Mouse (Mus musculus): Measurements from ENCODE around the gene Pcid2. TPM values are rescaled to one million over a fixed set of nuclear protein-coding genes. Genes with fewer than 3 reads are reported as not detected.

The Pcid2 gene
- polyA plus RNA-seq, 1 experiment from 2014 or later = 38.2 TPM

DNA sequence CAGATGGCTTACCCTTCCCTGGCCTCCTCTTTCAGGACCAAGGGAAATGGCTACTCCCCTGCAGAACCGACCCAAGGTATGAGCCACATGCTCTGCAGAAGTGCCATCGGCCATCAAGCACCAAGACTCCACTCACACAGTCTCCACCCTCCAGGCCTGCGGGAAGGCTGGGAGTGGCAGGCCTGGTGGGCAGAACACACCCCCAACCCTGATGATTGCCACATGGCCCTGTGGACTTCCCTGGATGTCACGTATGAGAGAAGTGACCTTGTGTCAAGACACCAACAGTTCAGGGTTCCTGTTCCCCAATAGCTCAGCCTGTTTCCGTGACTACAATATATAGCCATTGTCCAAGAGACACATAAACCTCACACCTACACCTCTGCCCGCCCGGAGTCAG, 68.2 kb downstream of the Pcid2 start, which contains the start of gene F10:
Gene F10 (plus strand): TSS at position 294 of the 400 bp plus-strand sequence.
- Histone ChIP-seq H3K9ac (ENCODE audit: low read length) (no peak within 1 kb of the TSS), H3K4me2 (ENCODE audit: low read length) (no peak within 1 kb of the TSS), H3K27ac (ENCODE audit: low read depth) (no peak within 1 kb of the TSS), H3K27me3 (replicated peaks; ENCODE audit: control insufficient read depth, insufficient read depth, low read length) (no peaks in the 10 kb centered on the region), H3K9me3 (ENCODE audit: control insufficient read depth, low read length) (no peaks in the 10 kb centered on the region), H3K4me1 (replicated peaks; ENCODE audit: control insufficient read depth, insufficient read depth, low read length) (no peaks in the 10 kb centered on the region), H3K4me3 (ENCODE audit: low read depth, low read length) (no peak within 1 kb of the TSS), H3K36me3 (ENCODE audit: control insufficient read depth, insufficient read depth, low read length) (no peaks in the 10 kb centered on the region)
- 72% methylated on average over 7 of the region's 7 CpGs for WGBS
- DNase-seq (ENCODE audit: low spot score) (no peak), ATAC-seq (replicated peaks; ENCODE audit: low FRiP score, low TSS enrichment, low read depth) (no peak)

- no peaks in the 10 kb centered on the region for H3K4me1 ChIP-seq (replicated peaks; ENCODE audit: control insufficient read depth, insufficient read depth, low read length)
- H3K27me3 ChIP-seq (replicated peaks; ENCODE audit: control insufficient read depth, insufficient read depth, low read length) = no peaks in the 10 kb centered on the region
- no peak overlapping the region for H3K9ac ChIP-seq (ENCODE audit: low read length)
- 92% methylated on average over 10 of the region's 10 CpGs for WGBS
- no peak overlapping the region for H3K4me3 ChIP-seq (ENCODE audit: low read depth, low read length)
- H3K27ac ChIP-seq (ENCODE audit: low read depth) = no peak overlapping the region
- no peak for DNase-seq (ENCODE audit: low spot score)
- no peak for ATAC-seq (replicated peaks; ENCODE audit: low FRiP score, low TSS enrichment, low read depth)
- H3K4me2 ChIP-seq (ENCODE audit: low read length) = no peak overlapping the region
- H3K36me3 ChIP-seq (ENCODE audit: control insufficient read depth, insufficient read depth, low read length) = no peaks in the 10 kb centered on the region
- no peaks in the 10 kb centered on the region for H3K9me3 ChIP-seq (ENCODE audit: control insufficient read depth, low read length)
Observed at GRCm38 (mm10) chr8:13036346-13036812, 68.9 kb downstream of the Pcid2 start.

- Histone ChIP-seq H3K4me3 (ENCODE audit: low read depth, low read length) (no peak overlapping the region), H3K27me3 (replicated peaks; ENCODE audit: control insufficient read depth, insufficient read depth, low read length) (no peaks in the 10 kb centered on the region), H3K36me3 (ENCODE audit: control insufficient read depth, insufficient read depth, low read length) (no peaks in the 10 kb centered on the region), H3K9me3 (ENCODE audit: control insufficient read depth, low read length) (no peaks in the 10 kb centered on the region), H3K4me2 (ENCODE audit: low read length) (no peak overlapping the region), H3K4me1 (replicated peaks; ENCODE audit: control insufficient read depth, insufficient read depth, low read length) (0 out of 2 replicates have a peak, but pooled peaks cover 4% of the 10 kb centered on the region), H3K9ac (ENCODE audit: low read length) (no peak overlapping the region), H3K27ac (ENCODE audit: low read depth) (no peak overlapping the region)
- no peak for DNase-seq (ENCODE audit: low spot score)
- 76% methylated on average over 5 of the region's 5 CpGs for WGBS
- no peak for ATAC-seq (replicated peaks; ENCODE audit: low FRiP score, low TSS enrichment, low read depth)
Observed at GRCm38 (mm10) chr8:13028482-13028881, 76.8 kb downstream of the Pcid2 start.

DNA sequence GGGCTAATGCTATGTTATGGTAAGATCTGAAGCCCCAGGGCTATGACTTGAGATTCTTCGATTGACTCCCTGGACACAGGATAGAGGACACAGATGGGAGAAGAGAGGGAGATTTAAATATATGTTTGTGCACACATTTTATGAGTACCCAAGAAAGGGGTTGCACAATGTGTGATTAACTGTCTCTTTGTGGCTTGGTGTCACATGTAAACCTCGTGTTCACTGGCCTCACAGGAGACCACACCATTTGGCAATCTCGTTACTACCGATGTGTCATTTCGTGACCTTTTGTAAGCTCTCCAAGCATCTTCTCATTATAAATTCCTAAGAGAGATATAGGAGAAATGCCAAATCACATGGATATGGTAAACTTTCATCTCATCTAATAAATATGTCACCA, 77.6 kb downstream of the Pcid2 start:
- ATAC-seq (replicated peaks; ENCODE audit: low FRiP score, low TSS enrichment, low read depth) (no peak), DNase-seq (ENCODE audit: low spot score) (no peak)
- H3K27ac ChIP-seq (ENCODE audit: low read depth) = no peak overlapping the region
- no peak overlapping the region for H3K4me2 ChIP-seq (ENCODE audit: low read length)
- no peaks in the 10 kb centered on the region for H3K9me3 ChIP-seq (ENCODE audit: control insufficient read depth, low read length)
- no peaks in the 10 kb centered on the region for H3K27me3 ChIP-seq (replicated peaks; ENCODE audit: control insufficient read depth, insufficient read depth, low read length)
- 0 out of 2 replicates have a peak, but pooled peaks cover 4% of the 10 kb centered on the region for H3K4me1 ChIP-seq (replicated peaks; ENCODE audit: control insufficient read depth, insufficient read depth, low read length)
- no peak overlapping the region for H3K4me3 ChIP-seq (ENCODE audit: low read depth, low read length)
- no peaks in the 10 kb centered on the region for H3K36me3 ChIP-seq (ENCODE audit: control insufficient read depth, insufficient read depth, low read length)
- WGBS = 87% methylated on average over 5 of the region's 5 CpGs
- no peak overlapping the region for H3K9ac ChIP-seq (ENCODE audit: low read length)

Small RNAs within 50 kb of the gene (microRNA-seq; reads per million reads assigned to microRNA genes)
- not detected for gene Mir7065

Other genes starting within 250 kb of the Pcid2 start
- 17.4 and 19.4 TPM in 2 replicates for gene Mcf2l, start 231.7 kb downstream of the Pcid2 start, polyA plus RNA-seq (2014; fragmentation: Nextera tagmentation; extraction: Ambion mirVana)
- gene F7, start 79.4 kb downstream of the Pcid2 start, polyA plus RNA-seq (2014; fragmentation: Nextera tagmentation; extraction: Ambion mirVana) = not detected in 2 replicates
- gene F10, start 68.2 kb downstream of the Pcid2 start, polyA plus RNA-seq (2014; fragmentation: Nextera tagmentation; extraction: Ambion mirVana) = 0.70 and 1.6 TPM in 2 replicates
- gene Proz, start 44.5 kb downstream of the Pcid2 start, polyA plus RNA-seq (2014; fragmentation: Nextera tagmentation; extraction: Ambion mirVana) = 0.42 and 0.46 TPM in 2 replicates
- gene Cul4a, start 162 bp upstream of the Pcid2 start, polyA plus RNA-seq (2014; fragmentation: Nextera tagmentation; extraction: Ambion mirVana) = 93.1 and 97.1 TPM in 2 replicates
- gene Lamp1, start 53.7 kb upstream of the Pcid2 start, polyA plus RNA-seq (2014; fragmentation: Nextera tagmentation; extraction: Ambion mirVana) = 310 and 321 TPM in 2 replicates
- 49.1 and 55.6 TPM in 2 replicates for gene Grtp1, start 95.2 kb upstream of the Pcid2 start, polyA plus RNA-seq (2014; fragmentation: Nextera tagmentation; extraction: Ambion mirVana)
- gene Adprhl1, start 148.7 kb upstream of the Pcid2 start, polyA plus RNA-seq (2014; fragmentation: Nextera tagmentation; extraction: Ambion mirVana) = 0.17 and 0.27 TPM in 2 replicates
- 22.5 and 23.4 TPM in 2 replicates for gene Dcun1d2, start 182.7 kb upstream of the Pcid2 start, polyA plus RNA-seq (2014; fragmentation: Nextera tagmentation; extraction: Ambion mirVana)
- 37.4 and 42.0 TPM in 2 replicates for gene Tmco3, start 182.7 kb upstream of the Pcid2 start, polyA plus RNA-seq (2014; fragmentation: Nextera tagmentation; extraction: Ambion mirVana)
- 182 and 186 TPM in 2 replicates for gene Tfdp1, start 233.3 kb upstream of the Pcid2 start, polyA plus RNA-seq (2014; fragmentation: Nextera tagmentation; extraction: Ambion mirVana)

Data from intestine, embryonic 14.5 days (tissue).